Mouse (Mus musculus) G1E (cell line): ENCODE results near the gene Mkrn3. TPM values are rescaled to one million over a fixed set of nuclear protein-coding genes. Genes with fewer than 3 reads are reported as not detected.
A peak's percentile ranks its signal among the peaks of the same experiment; 100 is the strongest.

Experiments used
- ATAC-seq: 2 replicates; pipeline ENCODE4 v1.8.0; 2016; ENCODE audit warnings: mild to moderate bottlenecking; ENCODE audit not compliant: insufficient number of reproducible peaks, poor library complexity, low FRiP score, severe bottlenecking; ENCODE audit errors: extremely low read depth
- DNase-seq: peaks from one replicate; pipeline ENCODE4 v3.0.0; 2012; ENCODE audit warnings: low spot score
- H3K27me3 ChIP-seq: 2 replicates; pipeline ENCODE4 v1.6.1; 2012; ENCODE audit warnings: mild to moderate bottlenecking, low read length, inconsistent platforms; ENCODE audit not compliant: insufficient read depth
- H3K36me3 ChIP-seq: replicated peaks from 2 replicates; pipeline ENCODE3; 2012; ENCODE audit warnings: mild to moderate bottlenecking, inconsistent platforms
- H3K4me1 ChIP-seq: 2 replicates; pipeline ENCODE4 v1.6.1; 2012; ENCODE audit warnings: low read depth, low read length, inconsistent platforms, mixed read lengths; ENCODE audit not compliant: insufficient read depth
- H3K4me3 ChIP-seq: 2 replicates; pipeline ENCODE4 v1.5.1; 2012; ENCODE audit warnings: low read depth, mild to moderate bottlenecking, inconsistent platforms, low read length, moderate library complexity, mixed read lengths
- H3K9me3 ChIP-seq: replicated peaks from 2 replicates; pipeline ENCODE4 v1.6.1; 2012; ENCODE audit warnings: inconsistent platforms
- CTCF ChIP-seq: IDR thresholded peaks from 2 replicates; pipeline ENCODE4 v1.5.1; 2012; ENCODE audit warnings: low read depth, low read length, inconsistent platforms, mixed read lengths
- GATA1 ChIP-seq: IDR thresholded peaks from 2 replicates; pipeline ENCODE4 v1.6.1; 2012; ENCODE audit warnings: borderline replicate concordance, low read length, inconsistent platforms, mixed read lengths
- GATA2 ChIP-seq: IDR thresholded peaks from 2 replicates; pipeline ENCODE4 v1.6.1; 2012; ENCODE audit warnings: low read depth, low read length, inconsistent platforms, borderline replicate concordance
- POLR2AphosphoS5 ChIP-seq: IDR thresholded peaks from 2 replicates; pipeline ENCODE4 v1.6.1; 2012; ENCODE audit warnings: low read depth, low read length, inconsistent platforms; ENCODE audit not compliant: insufficient replicate concordance
- TAL1 ChIP-seq: conservative IDR thresholded peaks from 2 replicates; pipeline ENCODE4 v1.6.1; 2012; ENCODE audit warnings: low read depth, low read length, inconsistent platforms, mixed read lengths
- polyA plus RNA-seq: library from polyadenylated mRNA; stranded (reverse); fragments of >175 nt; gene quantifications from 2 replicates; pipeline ENCODE4 v1.2.3, GENCODE M21; 2012
- total RNA-seq, 2 experiments: library from RNA; stranded (forward) in 1 of 2; stranded (reverse) in 1 of 2; fragments of 200-1000 nt in 1 of 2; fragments of >200 nt in 1 of 2; fragmentation: Nextera tagmentation in 1 of 2; gene quantifications; 2 replicates each; pipeline ENCODE4 v1.2.3; 2014 to 2017

The Mkrn3 gene
- total and polyA plus RNA-seq, 3 experiments = 1.2 to 6.2 (median 4.4) TPM

DNA sequence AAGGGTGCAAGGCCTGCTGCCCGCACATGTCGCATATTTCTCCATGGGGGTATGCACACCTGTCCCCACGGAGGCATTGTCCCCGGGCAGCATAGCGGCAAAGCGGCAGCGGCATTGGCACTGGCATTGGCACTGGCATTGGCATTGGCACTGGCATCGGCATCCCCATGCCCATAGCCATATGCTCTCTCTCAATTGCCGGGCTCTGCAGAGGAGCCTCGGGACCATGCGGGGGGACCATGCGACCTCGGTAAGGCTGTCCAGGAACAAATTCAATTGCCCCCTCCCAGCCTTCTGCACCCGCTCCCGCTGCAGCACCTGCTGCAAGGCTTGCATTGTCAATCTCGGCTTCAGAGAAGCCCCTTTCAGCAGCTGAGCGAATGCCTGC is 840 bp downstream of the Mkrn3 start:
- H3K4me1 ChIP-seq = peaks cover 16% of the 10 kb centered on the region
- no peaks in the 10 kb centered on the region for H3K9me3 ChIP-seq
- peaks cover 10% of the 10 kb centered on the region for H3K36me3 ChIP-seq
- no peaks in the 10 kb centered on the region for H3K27me3 ChIP-seq
- peak overlapping the region; percentile 97 for H3K4me3 ChIP-seq
- TF ChIP-seq GATA2 (no peak), TAL1 (no peak), GATA1 (no peak), POLR2AphosphoS5 (no peak), CTCF (no peak)
- DNase-seq (peak; percentile 1), ATAC-seq (no peak)

DNA sequence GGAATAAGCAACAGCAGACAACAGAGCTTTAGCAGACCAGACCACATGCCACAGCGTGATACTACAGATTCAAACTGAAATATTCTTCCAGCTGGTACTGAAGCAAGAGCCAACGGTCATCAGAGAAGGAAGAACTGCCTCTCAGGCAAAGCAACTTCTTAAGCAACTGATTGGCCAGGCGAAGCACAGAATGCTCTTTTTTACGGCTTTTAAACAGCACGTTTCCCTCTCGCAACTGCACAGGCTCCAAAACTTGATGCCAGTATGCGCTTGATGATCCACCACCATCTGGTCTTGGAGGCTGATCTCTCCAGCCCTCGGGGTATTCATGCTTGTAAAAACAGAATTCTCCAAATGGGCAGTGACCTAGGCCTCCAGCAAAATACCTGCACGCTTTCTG is 1.6 kb downstream of the Mkrn3 start:
- no peak for ATAC-seq
- no peak for TF ChIP-seq CTCF
- no peak for TF ChIP-seq GATA1
- TF ChIP-seq TAL1 = no peak
- TF ChIP-seq POLR2AphosphoS5 = no peak
- TF ChIP-seq GATA2 = no peak

GRCm38 (mm10) chr7:62416173-62416572 is 3.8 kb downstream of the Mkrn3 start:
- Histone ChIP-seq H3K4me3 (no peak overlapping the region), H3K4me1 (peaks cover 16% of the 10 kb centered on the region)

More for the DNA sequence above, 1.6 kb downstream of the Mkrn3 start:
- DNase-seq = no peak
- Histone ChIP-seq H3K9me3 (no peaks in the 10 kb centered on the region), H3K4me3 (no peak overlapping the region; the same call in 1 of the 2 replicates), H3K4me1 (peaks cover 16% of the 10 kb centered on the region), H3K27me3 (no peaks in the 10 kb centered on the region), H3K36me3 (peaks cover 10% of the 10 kb centered on the region)

GRCm38 (mm10) chr7:62415222-62415621 is 4.7 kb downstream of the Mkrn3 start:
- peaks cover 10% of the 10 kb centered on the region for H3K36me3 ChIP-seq
- H3K9me3 ChIP-seq = no peaks in the 10 kb centered on the region
- DNase-seq = no peak
- ATAC-seq = no peak
- H3K4me3 ChIP-seq = no peak overlapping the region
- no peaks in the 10 kb centered on the region for H3K27me3 ChIP-seq
- no peak for TF ChIP-seq TAL1
- peaks cover 16% of the 10 kb centered on the region for H3K4me1 ChIP-seq

More at GRCm38 (mm10) chr7:62416173-62416572, 3.8 kb downstream of the Mkrn3 start:
- TF ChIP-seq POLR2AphosphoS5 = no peak
- no peak for TF ChIP-seq GATA2
- TF ChIP-seq TAL1 = no peak
- no peak for TF ChIP-seq GATA1
- no peak for TF ChIP-seq CTCF
- peaks cover 10% of the 10 kb centered on the region for H3K36me3 ChIP-seq
- DNase-seq (no peak), ATAC-seq (no peak)
- no peaks in the 10 kb centered on the region for H3K27me3 ChIP-seq
- no peaks in the 10 kb centered on the region for H3K9me3 ChIP-seq

- TF ChIP-seq GATA2 (no peak), CTCF (no peak), TAL1 (no peak), GATA1 (no peak), POLR2AphosphoS5 (no peak)
- DNase-seq (no peak), ATAC-seq (no peak)
- Histone ChIP-seq H3K36me3 (no peaks in the 10 kb centered on the region), H3K4me3 (no peak overlapping the region), H3K9me3 (no peaks in the 10 kb centered on the region), H3K4me1 (no peaks in the 10 kb centered on the region), H3K27me3 (no peaks in the 10 kb centered on the region)
Observed at GRCm38 (mm10) chr7:62407803-62408202, 12.1 kb downstream of the Mkrn3 start.

GRCm38 (mm10) chr7:62406573-62407050 is 13.3 kb downstream of the Mkrn3 start:
- DNase-seq (no peak), ATAC-seq (no peak)
- Histone ChIP-seq H3K4me3 (no peak overlapping the region), H3K36me3 (no peaks in the 10 kb centered on the region), H3K9me3 (no peaks in the 10 kb centered on the region), H3K4me1 (no peaks in the 10 kb centered on the region), H3K27me3 (no peaks in the 10 kb centered on the region)
- TF ChIP-seq GATA2 (no peak), POLR2AphosphoS5 (no peak), GATA1 (no peak), CTCF (no peak), TAL1 (no peak)

- DNase-seq (no peak), ATAC-seq (no peak)
- Histone ChIP-seq H3K4me3 (no peak overlapping the region), H3K9me3 (no peaks in the 10 kb centered on the region), H3K36me3 (no peaks in the 10 kb centered on the region), H3K27me3 (no peaks in the 10 kb centered on the region), H3K4me1 (no peaks in the 10 kb centered on the region)
- TF ChIP-seq TAL1 (no peak), GATA2 (no peak), POLR2AphosphoS5 (no peak), GATA1 (no peak), CTCF (no peak)
Observed at GRCm38 (mm10) chr7:62392202-62392601, 27.7 kb downstream of the Mkrn3 start.
